Mouse (Mus musculus): Measurements from ENCODE around the gene Gm17416.

DNA sequence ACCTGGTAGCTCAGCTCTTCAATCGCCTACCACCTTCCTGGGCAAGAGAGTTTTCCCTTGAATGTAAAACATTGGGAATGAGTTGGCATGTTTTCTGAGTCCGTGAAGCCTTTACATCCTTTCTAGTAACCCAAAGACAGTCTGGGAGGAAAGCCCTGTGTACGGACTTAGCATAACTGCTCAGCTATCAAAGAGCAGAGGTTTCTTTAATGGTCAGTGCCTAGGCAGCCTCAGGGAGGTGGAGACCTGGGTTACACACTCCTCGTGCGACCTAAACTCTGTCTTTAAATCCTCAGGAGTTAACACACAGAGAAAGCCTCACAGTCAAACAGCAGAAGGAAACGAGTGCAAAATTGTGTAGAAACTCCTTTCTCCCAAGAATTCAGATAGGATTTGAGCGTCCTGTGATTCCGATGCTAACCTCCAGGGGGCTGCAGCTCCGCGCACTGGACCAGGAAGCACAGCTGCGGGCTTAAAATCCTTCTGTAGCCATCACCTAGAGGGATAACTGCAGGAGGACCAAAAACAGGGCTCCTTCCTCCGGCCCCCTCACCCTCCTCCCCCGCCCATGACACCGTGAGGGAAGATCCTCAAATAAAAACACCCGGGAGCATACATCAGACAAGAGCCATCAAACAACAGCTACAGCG is 15.2 kb upstream of the Gm17416 start:
- TF ChIP-seq POLR2A (IDR thresholded peaks at IDR 0.05; ENCODE audit: borderline replicate concordance, extremely low read depth, insufficient read depth, insufficient read length, poor library complexity, severe bottlenecking) (no peak), CTCF (IDR thresholded peaks at IDR 0.05; ENCODE audit: borderline replicate concordance, extremely low read depth, insufficient read depth, insufficient read length) (peak; percentile 90)
